Mouse (Mus musculus) retina, postnatal 1 day (tissue): Measurements from ENCODE around the gene Ralgapb.
"Not testable (repeated sequence)": the region's sequence is repeated elsewhere in the genome, so short reads cannot be mapped to it uniquely, and the experiment has no call there.

Experiments used
- DNase-seq: peaks from one replicate; pipeline ENCODE4 v3.0.0-alpha.2; 2012

Gene Ralgapb

GRCm38 (mm10) chr2:158409595-158410021, at the start of gene Ralgapb:
TSS of gene Ralgapb (plus strand) at chr2:158409848.
- DNase-seq, result peak; percentile 99

- peak; percentile 95 for DNase-seq
Measured at GRCm38 (mm10) chr2:158360873-158361677, 48.6 kb upstream of the Ralgapb start.

GRCm38 (mm10) chr2:158361678-158362320, 47.8 kb upstream of the Ralgapb start:
- no peak for DNase-seq

- no peak for DNase-seq
Measured at GRCm38 (mm10) chr2:158364175-158364574, 45.5 kb upstream of the Ralgapb start.

- no peak for DNase-seq
Measured at GRCm38 (mm10) chr2:158365099-158365850, 44.4 kb upstream of the Ralgapb start.

GRCm38 (mm10) chr2:158367654-158368053, 42.0 kb upstream of the Ralgapb start:
- DNase-seq, result no peak

GRCm38 (mm10) chr2:158368313-158368712, 41.3 kb upstream of the Ralgapb start:
- DNase-seq, result no peak

GRCm38 (mm10) chr2:158369474-158370172, 40.0 kb upstream of the Ralgapb start:
- no peak for DNase-seq

GRCm38 (mm10) chr2:158370173-158370550, 39.5 kb upstream of the Ralgapb start:
- DNase-seq, result no peak

- DNase-seq, result no peak
Measured at GRCm38 (mm10) chr2:158373061-158373460, 36.6 kb upstream of the Ralgapb start.

- DNase-seq, result no peak
Measured at GRCm38 (mm10) chr2:158373516-158373915, 36.1 kb upstream of the Ralgapb start.

GRCm38 (mm10) chr2:158375443-158376122, 34.1 kb upstream of the Ralgapb start, which contains the start of gene Snhg11:
TSS of gene Snhg11 (plus strand) at chr2:158375638.
- peak; percentile 77 for DNase-seq

- DNase-seq, result no peak
Measured at GRCm38 (mm10) chr2:158376123-158376687, 33.4 kb upstream of the Ralgapb start.

- peak; percentile 21 for DNase-seq
Measured at GRCm38 (mm10) chr2:158376798-158377197, 32.9 kb upstream of the Ralgapb start.

GRCm38 (mm10) chr2:158377811-158378210, 31.8 kb upstream of the Ralgapb start:
- DNase-seq, result no peak

GRCm38 (mm10) chr2:158379354-158380078, 30.1 kb upstream of the Ralgapb start:
- peak; percentile 92 for DNase-seq

GRCm38 (mm10) chr2:158386072-158386471, 23.6 kb upstream of the Ralgapb start:
- no peak for DNase-seq

GRCm38 (mm10) chr2:158389421-158389820, 20.2 kb upstream of the Ralgapb start:
- no peak for DNase-seq

GRCm38 (mm10) chr2:158396369-158396768, 13.3 kb upstream of the Ralgapb start:
- no peak for DNase-seq

GRCm38 (mm10) chr2:158397140-158397539, 12.5 kb upstream of the Ralgapb start:
- DNase-seq, result not testable (repeated sequence)

- no peak for DNase-seq
Measured at GRCm38 (mm10) chr2:158402915-158403314, 6.7 kb upstream of the Ralgapb start.
